Mouse (Mus musculus) thymus, adult 18-20 months (tissue): ENCODE results near the gene Rit1.
"Not testable (repeated sequence)": the region's sequence is repeated elsewhere in the genome, so short reads cannot be mapped to it uniquely, and the experiment has no call there.

Experiments
- DNase-seq, 2 experiments: peaks; one replicate each; pipeline ENCODE4 v3.0.0; 2022; ENCODE audit warnings: mixed read lengths in 2 of 2

Rit1 gene

GRCm38 (mm10) chr3:88740147-88740546 lies 23.5 kb downstream of the Rit1 start:
- DNase-seq = no peak

GRCm38 (mm10) chr3:88745534-88745933 lies 28.9 kb downstream of the Rit1 start:
- no peak for DNase-seq

- DNase-seq = no peak
These were observed 29.7 kb downstream of the Rit1 start for GRCm38 (mm10) chr3:88746139-88746870.

GRCm38 (mm10) chr3:88746871-88747231 lies 30.2 kb downstream of the Rit1 start:
- DNase-seq = no peak

GRCm38 (mm10) chr3:88754283-88754682 lies 37.6 kb downstream of the Rit1 start:
- no peak for DNase-seq

- DNase-seq = no peak
These were observed 38.9 kb downstream of the Rit1 start for GRCm38 (mm10) chr3:88755541-88755940.

GRCm38 (mm10) chr3:88756276-88756675 lies 39.6 kb downstream of the Rit1 start:
- DNase-seq = no peak

GRCm38 (mm10) chr3:88758045-88758500 lies 41.4 kb downstream of the Rit1 start:
- DNase-seq = no peak

- no peak for DNase-seq
These were observed 45.0 kb downstream of the Rit1 start for GRCm38 (mm10) chr3:88761619-88762018.

GRCm38 (mm10) chr3:88762401-88762831 lies 45.8 kb downstream of the Rit1 start:
- DNase-seq = no peak

- peak; percentile 11 to 51 for DNase-seq
These were observed 54.7 kb downstream of the Rit1 start for GRCm38 (mm10) chr3:88771189-88771940.

GRCm38 (mm10) chr3:88771941-88772280 lies 55.3 kb downstream of the Rit1 start:
- DNase-seq = not testable (repeated sequence)

- DNase-seq = peak; percentile 84 to 91
These were observed 55.8 kb downstream of the Rit1 start for GRCm38 (mm10) chr3:88772399-88772798.

- not testable (repeated sequence) for DNase-seq
These were observed 56.5 kb downstream of the Rit1 start for GRCm38 (mm10) chr3:88773163-88773562.

GRCm38 (mm10) chr3:88774939-88775841 lies 58.6 kb downstream of the Rit1 start, which contains the start of gene Syt11:
Gene Syt11, minus strand, starts transcription at chr3:88775164.
- peak; percentile 22 to 26 for DNase-seq
